Mouse (Mus musculus): ENCODE measurements at regions not wholly inside any gene's neighbourhood (a gene's known extent, or its start where the extent isn't known, plus 50 kb on each side); places are given as distances from the start of the nearest gene placed in this dataset.

DNA sequence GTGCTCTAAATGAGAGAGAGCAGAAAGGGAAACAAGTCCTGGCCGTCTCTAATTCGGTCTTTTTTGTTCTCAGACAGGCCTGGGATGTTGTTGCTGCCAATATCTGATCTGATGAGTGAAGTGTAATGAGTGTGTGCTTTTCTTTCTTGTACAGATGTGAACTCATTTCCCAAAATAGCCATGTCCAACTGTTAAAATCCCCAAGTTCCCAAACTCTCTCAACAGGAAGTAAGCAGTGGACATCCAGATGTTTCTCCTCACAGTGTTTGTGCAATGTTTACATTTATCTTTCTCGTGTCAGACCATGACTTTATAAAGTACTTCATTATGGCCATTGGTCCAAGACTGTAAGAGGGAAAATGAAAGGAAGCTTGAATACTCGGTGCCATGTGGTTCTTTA is 161.5 kb downstream of the Tm2d1 start:
- no peak for TF ChIP-seq CTCF (IDR thresholded peaks at IDR 0.05; ENCODE audit: low read depth)
- TF ChIP-seq EP300 (IDR thresholded peaks at IDR 0.05; ENCODE audit: low read depth), result no peak
